Mouse (Mus musculus) embryo, embryonic 9.5 days (tissue): Measurements from ENCODE around the gene Tmem35b.
"Not testable (repeated sequence)": the region's sequence is repeated elsewhere in the genome, so short reads cannot be mapped to it uniquely, and the experiment has no call there.

Source experiments
- DNase-seq: peaks from one replicate; pipeline ENCODE4 v3.0.0-alpha.2; 2017; ENCODE audit errors: extremely low spot score

The Tmem35b gene

DNA sequence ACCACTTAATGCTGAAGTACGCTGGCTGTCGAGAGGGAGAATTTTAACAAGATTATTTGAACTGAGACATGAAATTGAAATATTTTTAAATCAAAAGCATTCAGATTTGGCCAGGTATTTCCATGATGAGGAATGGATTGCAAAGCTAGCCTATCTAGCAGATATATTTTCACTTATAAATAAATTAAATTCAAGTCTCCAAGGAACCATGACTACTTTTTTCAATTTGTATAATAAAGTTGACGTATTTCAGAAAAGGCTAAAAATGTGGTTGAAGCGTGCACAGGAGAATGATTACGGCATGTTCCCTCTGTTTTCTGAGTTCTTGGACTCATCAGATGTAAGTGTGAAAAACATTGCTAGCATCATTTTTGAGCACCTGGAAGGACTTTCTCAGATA, at the start of gene Tmem35b:
Gene Tmem35b (plus strand): TSS at position 301 of the 400 bp plus-strand sequence.
- no peak for DNase-seq

DNA sequence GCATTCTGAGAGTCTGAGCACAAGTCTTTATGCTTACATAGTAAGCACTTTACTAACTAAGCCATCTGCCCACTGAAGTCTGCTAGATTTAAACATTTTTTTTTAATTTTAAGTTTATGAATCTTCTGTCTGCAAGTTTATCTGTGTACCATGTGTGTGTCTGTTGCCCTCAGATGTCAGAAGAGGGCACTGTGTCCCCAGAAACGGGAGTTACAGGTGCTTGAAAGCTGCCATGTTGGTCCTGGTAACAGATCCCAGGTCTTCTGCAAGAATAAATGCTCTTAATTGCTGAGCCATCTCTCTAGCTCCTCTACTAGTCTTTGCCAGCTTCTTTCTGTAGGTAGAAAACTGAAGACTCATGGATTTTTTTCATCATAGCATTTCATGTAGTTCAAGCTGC, 48.6 kb upstream of the Tmem35b start:
- DNase-seq: no peak

DNA sequence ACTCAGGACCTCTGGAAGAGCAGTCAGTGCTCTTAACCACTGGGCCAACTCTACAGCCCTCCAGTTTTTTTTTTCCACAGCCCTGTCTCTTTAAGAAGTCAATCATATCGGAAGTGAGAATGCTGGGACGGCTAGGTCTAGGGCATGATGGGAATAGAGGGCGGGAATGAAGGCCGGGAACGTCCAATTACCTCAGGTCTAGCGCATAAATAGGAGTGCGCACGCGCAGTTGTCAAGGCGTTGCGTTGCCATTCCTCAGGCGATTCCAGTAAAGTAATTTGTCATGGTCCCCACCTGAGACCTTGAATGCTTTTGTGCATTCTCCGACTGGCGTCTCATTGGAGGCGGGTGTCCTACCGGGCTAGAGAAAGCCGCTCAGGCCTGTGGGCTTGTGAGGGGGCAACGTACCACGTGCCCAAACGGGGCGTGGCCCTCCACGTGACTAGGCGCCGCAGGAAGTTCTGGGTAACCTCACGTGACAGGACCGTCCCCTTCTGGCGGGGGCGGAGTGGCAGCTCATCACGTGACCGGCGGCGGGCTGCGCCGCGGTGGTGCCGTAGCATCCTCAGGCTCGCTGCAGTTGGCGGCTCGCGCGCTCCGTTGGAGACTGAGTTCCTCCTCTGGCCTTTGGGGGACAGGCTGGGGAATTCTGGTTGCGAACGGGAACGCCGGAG, 46.5 kb upstream of the Tmem35b start, which contains the start of gene Zmym6:
Gene Zmym6 (plus strand): TSS at position 509 of the 674 bp plus-strand sequence.
- DNase-seq: peak; percentile 97

DNA sequence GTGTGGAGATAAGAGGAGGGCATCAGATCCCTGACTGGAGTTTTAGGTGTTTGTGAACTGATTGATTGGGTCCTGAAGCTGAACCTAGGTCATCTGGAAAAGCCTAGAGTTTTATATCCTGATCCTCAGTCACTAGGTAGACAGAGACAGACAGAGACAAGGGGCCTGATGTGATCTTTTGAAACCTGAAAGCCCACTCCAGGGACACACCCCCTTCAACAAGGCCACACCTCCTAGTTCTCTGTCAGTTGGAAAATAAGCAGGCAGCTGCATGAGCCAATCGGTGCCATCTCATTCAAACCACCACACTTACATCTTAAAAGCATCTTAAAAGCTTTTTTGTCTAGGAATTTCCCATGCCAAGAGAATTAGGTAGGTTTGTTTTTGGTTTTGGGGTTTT, 42.7 kb upstream of the Tmem35b start:
- DNase-seq: no peak

DNA sequence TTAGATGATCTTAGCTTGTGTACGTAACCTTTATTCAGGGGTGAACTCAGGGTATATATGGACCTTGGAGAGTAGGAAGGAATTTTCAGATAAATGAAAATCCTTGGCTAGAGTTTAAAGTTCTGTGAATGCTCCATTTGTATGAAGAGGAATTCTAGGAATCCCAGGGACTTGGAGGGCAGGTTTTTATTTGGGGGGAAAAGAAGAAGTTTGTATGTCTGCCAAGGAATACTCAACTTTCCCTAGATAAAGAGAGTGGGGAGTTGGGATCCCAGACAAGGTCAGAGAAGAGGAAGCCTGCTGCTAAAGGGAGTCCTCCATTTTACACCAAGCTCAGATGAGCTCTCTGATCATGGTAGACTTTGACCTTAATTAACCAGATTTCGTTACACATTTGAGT, 40.4 kb upstream of the Tmem35b start:
- no peak for DNase-seq

DNA sequence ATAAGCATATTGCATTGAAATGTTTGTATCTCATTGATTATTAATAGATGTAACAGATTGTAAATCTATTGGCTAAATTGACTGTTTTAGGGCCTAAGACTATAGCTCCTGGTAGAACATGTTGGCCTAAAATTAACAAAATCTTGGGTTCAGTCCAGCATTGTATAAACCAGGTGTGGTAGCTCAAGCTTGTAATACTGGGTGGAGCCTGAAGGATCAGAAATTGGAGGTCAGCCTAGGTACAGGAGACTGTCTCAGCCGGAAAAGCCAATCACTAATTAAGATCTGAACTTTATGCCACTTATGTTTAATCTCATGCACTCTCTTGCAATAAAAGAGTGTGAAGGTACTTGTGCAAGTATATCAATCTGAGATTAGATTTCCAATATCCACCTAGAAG, 37.7 kb upstream of the Tmem35b start:
- no peak for DNase-seq

DNA sequence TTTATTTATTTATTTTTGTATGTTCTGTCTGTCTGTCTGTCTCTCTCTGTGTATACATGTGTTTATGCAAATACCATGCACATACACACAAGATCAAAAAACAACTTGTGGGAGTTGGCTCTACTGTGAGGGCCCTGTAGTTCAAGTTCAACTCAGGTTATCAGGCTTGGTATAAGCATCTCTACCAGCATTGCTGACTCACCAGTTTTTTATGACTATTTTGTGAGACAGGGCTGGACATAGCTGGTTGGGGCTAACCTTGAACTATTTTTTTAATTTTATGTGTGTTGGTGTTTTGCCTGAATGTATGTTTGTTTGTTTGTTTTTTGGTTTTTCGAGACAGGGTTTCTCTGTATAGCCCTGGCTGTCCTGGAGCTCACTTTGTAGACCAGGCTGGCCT, 32.3 kb upstream of the Tmem35b start:
- no peak for DNase-seq

DNA sequence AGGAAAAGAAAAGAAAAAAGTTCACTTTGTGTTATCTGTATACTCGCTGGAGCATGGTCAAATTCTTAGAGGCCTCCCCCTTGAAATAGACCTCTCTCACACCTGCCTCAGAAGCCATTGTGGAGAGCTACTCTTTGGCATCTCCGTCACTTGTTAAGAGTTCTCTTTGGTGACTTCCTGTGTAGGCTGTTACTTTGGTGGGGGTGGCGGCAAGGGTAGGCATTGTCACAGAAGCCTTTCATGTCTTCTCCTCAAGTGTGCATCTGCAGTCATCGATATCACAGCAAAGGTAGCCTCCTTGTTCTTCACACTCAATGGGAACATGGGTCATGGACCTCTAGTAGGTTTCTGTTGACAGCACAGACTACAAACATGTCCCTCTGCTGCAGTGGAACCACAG, 28.4 kb upstream of the Tmem35b start:
- no peak for DNase-seq

DNA sequence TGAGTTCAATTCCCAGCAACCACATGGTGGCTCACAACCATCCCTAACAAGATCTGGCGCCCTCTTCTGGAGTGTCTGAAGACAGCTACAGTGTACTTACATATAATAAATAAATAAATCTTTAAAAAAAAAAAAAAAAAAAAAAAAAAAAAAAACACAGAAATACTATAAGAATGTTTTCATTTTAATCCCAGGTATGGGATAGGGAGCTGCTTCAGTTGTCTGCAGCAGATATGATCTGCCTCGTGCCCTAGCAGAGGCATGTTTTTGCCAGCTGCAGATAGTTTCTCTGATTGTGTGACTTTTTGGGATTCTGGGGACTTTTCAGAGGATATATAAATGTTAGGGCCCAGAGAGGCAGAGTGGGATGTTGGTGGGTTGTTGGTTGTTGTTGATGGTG, 23.9 kb upstream of the Tmem35b start:
- DNase-seq: not testable (repeated sequence)

DNA sequence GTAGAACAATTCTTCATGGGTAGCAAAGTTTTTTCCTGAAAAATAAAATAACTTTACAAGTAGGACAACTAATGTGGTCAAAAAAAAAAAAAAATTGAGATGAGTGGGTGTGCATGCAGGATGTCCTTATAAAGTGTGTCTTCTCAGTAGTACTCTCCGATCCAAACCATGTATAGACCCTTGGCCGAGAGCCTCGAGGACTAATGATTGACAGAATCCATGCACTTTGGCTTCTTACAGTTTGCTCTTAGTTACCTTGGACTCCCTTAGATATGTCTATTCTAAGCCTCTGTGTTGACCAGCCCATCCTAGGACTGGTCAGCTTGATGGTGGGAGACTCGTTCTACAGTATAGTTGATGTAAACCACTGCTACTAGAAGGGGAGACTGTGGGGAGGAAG, 15.9 kb upstream of the Tmem35b start:
- DNase-seq: no peak

DNA sequence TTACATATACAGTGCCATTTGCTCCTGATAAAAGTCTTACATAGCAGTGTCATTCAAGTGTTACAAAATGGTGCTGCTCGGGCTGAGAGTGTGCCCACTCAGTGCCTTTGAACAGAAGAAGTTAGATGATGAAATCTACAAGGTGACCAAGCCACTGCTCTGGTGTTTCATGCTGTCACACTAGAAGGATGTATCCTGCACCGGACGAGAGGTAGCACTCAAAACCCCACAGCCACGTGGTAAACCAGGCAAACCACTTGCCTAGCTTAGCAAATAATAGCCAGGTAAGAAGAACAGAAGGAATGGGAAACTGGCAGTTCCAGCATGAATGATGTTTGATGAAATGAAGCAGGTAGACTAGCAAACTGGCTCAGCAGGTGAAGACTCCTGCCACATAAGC, 12.9 kb upstream of the Tmem35b start:
- no peak for DNase-seq

DNA sequence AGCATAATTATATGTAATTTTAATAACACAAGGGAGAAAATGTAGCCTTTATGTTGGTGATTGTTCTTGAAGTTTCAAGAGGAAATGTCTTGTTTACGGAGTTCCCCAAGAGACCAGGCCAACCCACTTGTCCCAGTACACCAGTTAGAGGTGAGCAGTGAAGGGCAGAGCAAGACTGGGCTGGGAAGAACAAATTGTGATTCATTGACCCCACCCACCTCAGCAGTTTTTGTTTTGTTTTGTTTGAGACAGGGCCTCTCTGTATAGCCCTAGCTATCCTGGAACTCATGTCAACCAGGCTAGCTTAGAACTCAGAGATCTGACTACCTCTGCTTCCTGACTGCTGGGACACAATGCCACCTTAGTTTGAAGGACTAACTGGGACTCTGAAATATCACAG, 840 bp downstream of the Tmem35b start:
- DNase-seq: no peak

DNA sequence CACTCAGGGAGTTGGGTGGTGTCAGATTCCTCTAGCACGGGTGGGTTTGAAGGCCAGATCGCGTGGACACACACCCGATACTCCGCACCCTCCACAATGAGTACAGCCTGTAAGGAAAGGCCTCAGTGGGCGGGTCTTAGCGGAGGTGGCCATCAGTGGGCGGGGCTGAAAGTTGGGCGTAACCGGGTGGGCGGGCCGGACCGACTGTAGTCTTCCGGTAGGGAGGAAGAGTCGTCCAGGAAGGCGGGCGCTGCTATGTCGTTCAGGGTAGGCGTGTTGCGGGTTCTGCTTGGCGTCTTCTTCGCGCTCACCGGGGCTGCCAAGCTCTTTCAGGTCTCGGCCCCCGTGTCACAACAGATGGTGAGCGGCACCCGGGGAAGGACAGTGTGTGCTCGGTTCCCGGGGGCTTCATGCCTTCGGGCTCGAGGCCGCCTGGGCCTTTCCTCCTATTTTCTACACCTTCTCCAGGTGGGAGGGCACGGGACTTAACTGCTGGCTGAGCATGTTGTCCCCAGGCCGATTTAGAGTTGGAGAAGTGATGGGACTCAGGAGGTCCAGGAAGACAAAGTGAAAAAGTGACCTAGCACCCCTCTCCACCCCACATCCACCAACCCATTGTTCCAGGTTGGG, 2.5 kb downstream of the Tmem35b start:
- peak; percentile 93 for DNase-seq

DNA sequence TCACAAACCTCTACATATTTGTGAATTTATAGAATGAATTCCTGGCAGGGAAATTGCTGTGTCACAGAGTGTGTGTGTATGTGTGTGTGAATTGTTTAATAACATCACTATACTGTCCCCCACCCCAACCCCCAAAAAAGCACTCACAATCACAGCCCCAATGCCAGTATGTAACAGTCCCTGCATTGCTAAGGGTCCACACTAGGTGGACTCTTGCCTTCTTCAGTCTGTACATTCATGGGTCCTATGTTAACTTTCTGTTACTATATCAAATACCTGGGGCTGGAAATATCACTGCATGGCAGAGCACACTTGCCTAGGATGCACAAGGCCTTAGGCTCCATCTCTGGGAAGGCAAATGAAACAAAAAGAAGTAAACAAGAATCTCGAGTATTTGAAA, 11.2 kb downstream of the Tmem35b start:
- DNase-seq: no peak

DNA sequence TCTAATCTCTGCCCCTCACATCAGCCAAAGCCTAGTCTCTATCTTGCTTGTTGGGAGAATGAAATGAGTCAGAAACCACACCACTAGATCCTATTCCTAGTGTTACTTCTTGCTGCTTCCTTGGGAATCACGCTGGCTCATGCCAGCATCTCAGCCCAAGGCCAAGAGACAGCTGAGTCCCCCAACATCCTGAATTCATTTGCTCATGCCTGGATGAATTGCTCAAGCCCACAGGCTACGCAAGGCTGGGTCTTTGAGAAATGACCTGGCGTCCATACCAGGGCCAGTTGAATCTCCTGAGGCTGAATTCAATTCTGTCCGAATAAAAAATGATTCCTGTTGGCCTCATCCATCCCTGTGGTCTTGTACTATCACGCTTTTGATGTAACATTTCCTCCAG, 14.1 kb downstream of the Tmem35b start:
- DNase-seq: no peak

DNA sequence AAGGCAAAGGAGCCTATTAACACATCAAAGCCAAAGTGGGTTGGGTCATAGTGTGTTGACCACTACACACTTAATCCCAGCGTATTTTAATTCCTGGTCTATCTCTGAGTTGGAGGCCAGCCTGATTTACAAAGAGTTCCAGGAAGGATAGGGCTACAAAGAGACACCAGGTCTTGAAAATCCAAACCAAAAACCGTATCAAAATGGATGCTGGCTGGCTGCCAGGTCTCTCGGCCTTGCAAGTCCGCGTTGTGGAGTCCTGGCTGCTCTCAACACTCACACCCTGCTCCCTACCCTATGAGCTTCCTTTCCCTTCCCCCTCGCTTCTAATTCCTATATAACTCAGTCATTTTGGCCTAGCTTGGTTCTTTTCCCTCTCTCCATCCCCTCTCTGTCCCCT, 15.0 kb downstream of the Tmem35b start:
- DNase-seq: no peak

DNA sequence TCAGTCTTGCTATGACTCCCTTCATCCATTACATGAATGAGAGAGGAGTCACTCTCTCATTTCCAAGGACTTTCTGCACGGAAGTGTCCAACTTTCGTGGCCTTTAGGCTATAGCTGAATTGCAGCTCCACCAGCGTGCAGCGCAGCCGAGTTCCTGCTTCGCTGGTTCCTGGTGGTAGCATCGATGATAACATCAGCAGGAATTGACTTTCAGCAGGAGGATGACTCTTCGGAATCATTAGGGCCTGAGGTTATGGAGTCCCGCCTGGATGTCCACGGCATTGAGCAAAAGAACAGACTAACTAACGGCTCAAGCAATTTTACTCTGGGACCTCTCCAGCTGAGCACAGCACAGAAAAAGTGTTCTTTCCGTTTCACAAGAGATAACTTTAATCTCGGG, 26.5 kb downstream of the Tmem35b start:
- no peak for DNase-seq

DNA sequence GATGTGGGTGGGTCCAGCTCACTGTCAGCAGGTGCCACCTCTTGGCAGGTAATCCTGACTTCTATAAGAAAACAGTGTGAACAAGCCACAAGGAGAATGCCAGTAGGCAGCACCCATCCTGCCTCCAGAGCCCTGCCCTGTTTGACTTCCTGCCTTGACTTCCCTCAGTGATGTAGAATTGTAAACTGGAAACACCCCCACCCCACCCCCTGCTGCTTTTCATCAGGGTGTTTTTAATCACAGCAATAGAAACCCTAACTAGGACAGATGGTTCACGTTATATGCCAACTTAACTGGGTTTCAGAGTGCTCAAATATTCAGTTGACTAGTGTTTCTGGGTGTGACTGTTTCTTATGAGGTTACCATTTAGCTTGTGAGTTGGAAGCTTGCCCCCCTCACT, 29.9 kb downstream of the Tmem35b start:
- no peak for DNase-seq

DNA sequence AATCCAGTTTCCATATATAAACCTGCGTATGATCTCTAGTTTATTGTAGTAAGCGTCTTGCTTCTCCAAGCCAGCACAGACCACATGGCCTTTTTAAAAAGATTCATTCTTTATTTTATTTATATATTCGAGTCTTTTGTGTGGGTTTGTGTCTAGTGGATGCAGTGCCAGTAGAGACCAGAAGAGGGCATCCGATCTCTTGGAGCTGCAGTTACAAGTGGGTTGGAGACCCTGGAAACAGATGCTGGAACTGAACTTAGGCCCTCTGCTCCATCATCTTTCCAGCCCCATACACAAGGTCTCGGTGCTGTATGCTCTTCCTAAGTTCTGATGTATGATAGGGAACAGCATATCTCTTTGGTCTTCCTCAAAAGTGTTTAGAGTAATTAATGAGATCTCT, 32.3 kb downstream of the Tmem35b start:
- no peak for DNase-seq

DNA sequence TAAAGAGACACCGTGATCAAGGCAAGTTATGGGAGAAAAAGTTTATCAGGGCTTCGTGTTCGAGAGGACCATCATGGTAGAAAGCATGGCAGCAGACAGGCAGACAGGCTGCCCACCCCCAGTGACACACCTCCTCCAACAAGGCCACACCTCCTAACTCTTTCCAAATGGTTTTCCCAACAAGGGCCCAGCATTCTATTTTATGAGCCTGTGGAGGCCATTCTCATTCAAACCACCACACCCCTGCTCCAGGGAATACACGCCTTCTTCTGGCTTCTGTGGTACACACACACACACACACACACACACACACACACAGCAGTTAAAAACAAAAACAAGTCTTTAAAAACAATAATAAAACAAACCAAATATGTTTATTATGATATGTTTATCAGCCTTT, 34.3 kb downstream of the Tmem35b start:
- DNase-seq: no peak

DNA sequence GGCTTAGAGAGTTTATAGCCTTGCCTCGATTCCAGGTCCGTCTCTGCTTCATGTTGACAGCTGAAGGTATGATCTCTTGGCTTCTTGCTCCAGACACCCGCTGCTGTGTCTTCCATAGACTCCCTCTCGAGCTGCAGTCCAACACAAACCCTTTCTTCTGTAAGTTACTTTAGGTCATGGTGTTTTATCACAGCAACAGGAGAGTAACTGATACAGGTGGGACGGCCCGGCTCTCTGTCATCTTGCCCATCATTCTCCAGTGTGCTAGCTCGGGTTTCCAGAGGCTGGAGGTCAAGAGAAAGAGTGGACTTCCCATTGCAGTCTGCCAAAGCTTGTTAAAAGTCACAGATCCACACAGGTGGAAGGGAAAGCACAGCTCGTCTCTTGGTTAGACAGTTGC, 40.4 kb downstream of the Tmem35b start:
- DNase-seq: no peak

DNA sequence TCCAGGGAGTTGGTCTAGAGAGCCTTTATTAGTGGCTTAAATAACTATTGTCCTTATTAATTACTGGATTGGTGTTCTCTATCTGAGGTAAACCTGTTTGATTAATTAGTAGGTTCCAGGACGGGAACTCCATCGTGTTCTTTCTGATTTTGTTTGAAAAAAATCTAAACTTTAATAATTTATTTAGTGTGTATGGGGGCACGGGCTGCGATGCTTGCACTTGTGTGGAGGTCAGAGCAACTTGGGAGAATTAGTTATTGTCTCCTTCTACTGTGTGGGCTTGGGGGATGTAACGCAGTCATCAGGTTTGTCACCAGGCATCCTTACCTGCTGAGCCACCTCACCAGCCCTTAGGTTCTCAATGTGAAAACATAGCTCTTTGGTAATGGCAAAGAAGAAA, 43.6 kb downstream of the Tmem35b start:
- no peak for DNase-seq

DNA sequence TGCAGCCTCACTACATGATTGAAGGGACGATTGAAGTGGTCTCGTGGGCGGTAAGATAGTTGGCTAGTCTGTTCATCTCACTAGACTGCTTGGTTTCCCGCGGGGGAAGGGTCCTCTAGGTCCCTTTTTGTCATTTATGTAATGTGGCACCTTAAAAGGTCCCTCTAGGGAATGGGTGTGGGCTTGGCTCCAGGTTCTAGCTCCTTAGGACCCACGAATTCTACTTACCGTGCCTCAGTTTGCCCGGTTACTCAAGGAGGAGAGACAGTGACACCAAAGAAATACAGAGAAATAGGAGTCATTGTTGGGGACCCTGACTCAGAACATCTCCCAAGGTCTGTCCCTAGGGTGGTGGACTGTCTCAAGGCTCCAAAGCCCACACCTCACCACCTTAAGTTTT, 44.2 kb downstream of the Tmem35b start:
- no peak for DNase-seq
